Comparison of ENCODE assay signal across 8 mouse cellular contexts in the genomic region with DNA sequence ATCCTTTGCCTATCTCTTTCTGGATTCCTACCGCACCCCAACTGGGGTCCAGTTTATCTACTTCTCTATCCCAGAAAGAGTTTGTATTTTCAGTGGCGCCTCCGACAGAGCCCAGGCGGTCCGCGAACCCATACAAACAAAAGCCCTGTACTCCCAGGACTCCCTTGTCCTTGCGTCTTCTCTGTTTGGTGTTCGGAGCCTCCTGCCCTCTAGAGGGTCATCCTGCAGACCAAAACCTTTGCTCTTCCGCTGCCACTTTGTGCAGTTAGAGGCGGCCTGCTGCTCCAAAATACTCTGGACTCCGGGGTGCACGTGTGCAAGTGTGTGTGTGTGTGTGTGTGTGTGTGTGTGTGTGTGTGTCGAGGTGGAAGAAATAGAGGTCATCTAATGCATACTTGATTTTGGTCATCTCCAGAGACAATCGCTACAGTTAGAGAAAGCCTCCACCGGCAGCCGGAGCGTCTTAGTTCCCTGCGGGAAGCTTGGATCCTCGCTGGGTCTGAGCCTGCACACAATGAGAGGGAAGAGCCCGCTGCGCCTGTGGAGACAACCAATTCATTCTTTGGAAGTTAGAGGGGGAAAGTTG. TPM values are rescaled to one million over a fixed set of nuclear protein-coding genes. Genes with fewer than 3 reads are reported as not detected.
DNase-seq lines count a peak whose midpoint lies in the region; ATAC-seq and TF ChIP-seq lines count a peak whose summit lies in the region.

No protein-coding gene starts in this region.

- peak overlapping the region; percentile 86 for H3K9ac ChIP-seq in kidney, embryonic 14.5 days (ENCODE audit: low read depth, low read length)

- H3K4me1 ChIP-seq in lung, adult 2 months (ENCODE audit: control insufficient read depth, insufficient read depth, low read length) = no peaks in the 10 kb centered on the region; the same call in 1 of the 2 replicates
- no peaks in the 10 kb centered on the region for H3K4me1 ChIP-seq in brown adipose tissue, adult 24 weeks (ENCODE audit: control insufficient read depth, insufficient read depth, insufficient read length, low read length)
- H3K4me1 ChIP-seq in kidney, embryonic 14.5 days (ENCODE audit: control insufficient read depth, insufficient read depth, low read length) = peaks cover 14% of the 10 kb centered on the region

- no peak for TF ChIP-seq POLR2A in lung, adult 2 months (IDR thresholded peaks at IDR 0.05; ENCODE audit: borderline replicate concordance, extremely low read depth, low read depth, low read length)

- H3K27me3 ChIP-seq in kidney, embryonic 14.5 days (ENCODE audit: control insufficient read depth, insufficient read depth, low read length) = no peaks in the 10 kb centered on the region

- H3K4me3 ChIP-seq in lung, adult 2 months (replicated peaks; ENCODE audit: extremely low read depth, low read depth, low read length) = peak overlapping the region; percentile 80
- H3K4me3 ChIP-seq in brown adipose tissue, adult 24 weeks (ENCODE audit: insufficient read depth, low read depth, low read length) = peak overlapping the region; percentile 59
- peak overlapping the region; percentile 81 for H3K4me3 ChIP-seq in kidney, embryonic 14.5 days (ENCODE audit: low read length)

- DNase-seq in lung, adult 2 months = no peak
- DNase-seq in lung, postnatal 25 days (ENCODE audit: low spot score) = no peak
- peak; percentile 15 for DNase-seq in lung, postnatal 36 days
- no peak for DNase-seq in yolk sac, embryonic 10.5 days (ENCODE audit: low spot score)
- DNase-seq in urinary bladder, postnatal 10 days (ENCODE audit: low spot score) = no peak

- H3K4me2 ChIP-seq in kidney, embryonic 14.5 days (replicated peaks; ENCODE audit: low read depth, low read length) = peak overlapping the region; percentile 75

- WGBS in lung, adult 2 months = 15% methylated on average over 21 of the region's 21 CpGs
- WGBS in kidney, embryonic 14.5 days = 2% methylated on average over 21 of the region's 21 CpGs

- ATAC-seq in granulocyte monocyte progenitor cell, adult 5-6 weeks (replicated peaks; ENCODE audit: poor library complexity, severe bottlenecking) = 0 out of 2 replicates have a peak, but pooled peaks have one; percentile 15
- no peak for ATAC-seq in kidney, embryonic 14.5 days (ENCODE audit: low FRiP score, low TSS enrichment)

- TF ChIP-seq CTCF in lung, adult 2 months (IDR thresholded peaks at IDR 0.05; ENCODE audit: insufficient read depth, low read length) = no peak

- no peaks in the 10 kb centered on the region for H3K9me3 ChIP-seq in kidney, embryonic 14.5 days (ENCODE audit: control insufficient read depth, low read length)

- no peaks in the 10 kb centered on the region for H3K36me3 ChIP-seq in kidney, embryonic 14.5 days (ENCODE audit: control insufficient read depth, insufficient read depth, low read length)

- no peak overlapping the region for H3K27ac ChIP-seq in brown adipose tissue, adult 24 weeks (replicated peaks; ENCODE audit: low read depth, low read length)
- peak overlapping the region; percentile 88; the same call in 1 of the 2 replicates for H3K27ac ChIP-seq in kidney, embryonic 14.5 days (ENCODE audit: low read depth, low read length)

RNA-seq across cellular contexts. Expression of a gene that starts 1.1 kb away (rescaled TPM):
- polyA plus RNA-seq in lung, adult 2 months (2012; rRNA removed) = 2.2 and 2.6 TPM in 2 replicates
- 0.36 TPM in 1 of 2 replicates, not detected in the other for polyA plus RNA-seq in brown adipose tissue, adult 24 weeks (2012; ENCODE audit: insufficient read depth, insufficient read length, missing spikeins)
- not detected in 2 replicates for total RNA-seq in granulocyte monocyte progenitor cell, adult 5-6 weeks (2014; fragmentation: Nextera tagmentation)
- not detected in 2 replicates for total RNA-seq in granulocyte monocyte progenitor cell, adult 5-6 weeks (2017)
- polyA plus RNA-seq in kidney, embryonic 14.5 days (2014; fragmentation: Nextera tagmentation; extraction: Ambion mirVana) = 11.3 and 12.8 TPM in 2 replicates
